Mouse (Mus musculus) heart, embryonic 10.5 days (tissue): ENCODE results near the gene Mthfs. TPM values are rescaled to one million over a fixed set of nuclear protein-coding genes. Genes with fewer than 3 reads are reported as not detected.
"Not testable (repeated sequence)": the region's sequence is repeated elsewhere in the genome, so short reads cannot be mapped to it uniquely, and the experiment has no call there.

ENCODE experiments used
- DNase-seq: peaks from one replicate; pipeline ENCODE4 v3.0.0-alpha.2; 2017; ENCODE audit warnings: low spot score
- H3K27ac ChIP-seq: fragments of 300-500 bp; sonication (generic); 2 replicates; pipeline ENCODE4 v1.5.1; 2016; ENCODE audit warnings: mild to moderate bottlenecking
- H3K27me3 ChIP-seq: fragments of 300-500 bp; sonication (generic); 2 replicates; pipeline ENCODE4 v1.6.1; 2016; ENCODE audit warnings: mild to moderate bottlenecking; ENCODE audit not compliant: poor library complexity, insufficient read depth, severe bottlenecking
- H3K36me3 ChIP-seq: fragments of 300-500 bp; sonication (generic); 2 replicates; pipeline ENCODE4 v1.6.1; 2016; ENCODE audit warnings: mild to moderate bottlenecking, moderate library complexity
- H3K4me1 ChIP-seq: fragments of 300-500 bp; sonication (generic); 2 replicates; pipeline ENCODE4 v1.6.1; 2016; ENCODE audit warnings: mild to moderate bottlenecking
- H3K4me3 ChIP-seq: fragments of 300-500 bp; sonication (generic); 2 replicates; pipeline ENCODE4 v1.5.1; 2016; ENCODE audit warnings: mild to moderate bottlenecking, moderate library complexity
- H3K9me3 ChIP-seq: fragments of 300-500 bp; sonication (generic); 2 replicates; pipeline ENCODE4 v1.6.1; 2016; ENCODE audit warnings: mild to moderate bottlenecking, moderate library complexity
- WGBS: fragments of 180-500 bp; shearing (Covaris S2); methylation state at CpG from one replicate; pipeline ENCODE4 v1.1.7; 2016; 5-methylcytosine and 5-hydroxymethylcytosine counted together
- polyA plus RNA-seq: library from polyadenylated mRNA; unstranded; fragments of >200 nt; fragmentation: Nextera tagmentation; extraction: Ambion mirVana; gene quantifications from 2 replicates; pipeline ENCODE4 v1.2.1, GENCODE M21; 2016

The Mthfs gene
- polyA plus RNA-seq, 1 experiment from 2014 or later, result 16.0 TPM

DNA sequence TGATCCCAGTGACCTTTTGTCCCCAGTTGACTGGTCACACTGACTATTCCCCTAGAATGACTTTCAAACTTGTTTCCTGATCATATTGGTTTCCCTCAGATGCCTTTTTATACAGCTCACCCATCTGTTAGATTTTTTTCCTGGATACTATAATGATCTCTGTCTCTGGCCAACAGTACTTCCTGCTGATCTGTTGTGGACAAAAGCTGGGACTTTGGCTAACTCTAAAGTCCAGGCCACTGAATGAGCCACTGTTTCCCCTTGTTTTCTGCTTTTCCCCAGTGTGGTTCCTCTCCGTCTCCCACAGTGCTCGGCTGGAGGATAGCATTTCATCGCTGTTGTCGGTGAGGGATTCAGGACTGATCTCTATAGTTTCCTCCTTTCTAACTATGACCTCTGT lies 7.7 kb downstream of the Mthfs start:
- H3K9me3 ChIP-seq, H3K27ac ChIP-seq, H3K27me3 ChIP-seq, H3K36me3 ChIP-seq, H3K4me3 ChIP-seq, DNase-seq, H3K4me1 ChIP-seq: not testable (repeated sequence)
- WGBS, result 83% methylated on average over 4 of the region's 4 CpGs

DNA sequence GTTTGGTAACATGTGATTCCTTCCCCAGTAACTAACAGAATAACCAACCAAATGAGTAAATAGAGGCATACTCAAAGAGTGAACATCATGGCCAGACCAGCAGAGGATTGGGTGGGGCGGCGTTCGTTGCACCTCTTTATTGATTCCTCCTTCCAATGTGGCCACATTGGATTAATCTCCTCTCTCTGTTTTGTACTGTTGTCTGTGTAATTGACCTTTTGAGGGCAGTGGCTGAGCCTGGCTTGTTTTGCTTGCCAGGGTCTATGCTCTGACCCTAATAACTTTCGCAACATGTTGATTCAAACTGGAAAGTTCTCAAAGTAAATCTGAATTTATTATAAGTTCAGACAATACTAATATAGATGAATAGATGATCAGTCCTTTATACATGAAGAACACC lies 9.2 kb downstream of the Mthfs start:
- 86% methylated on average over 3 of the region's 4 CpGs for WGBS

DNA sequence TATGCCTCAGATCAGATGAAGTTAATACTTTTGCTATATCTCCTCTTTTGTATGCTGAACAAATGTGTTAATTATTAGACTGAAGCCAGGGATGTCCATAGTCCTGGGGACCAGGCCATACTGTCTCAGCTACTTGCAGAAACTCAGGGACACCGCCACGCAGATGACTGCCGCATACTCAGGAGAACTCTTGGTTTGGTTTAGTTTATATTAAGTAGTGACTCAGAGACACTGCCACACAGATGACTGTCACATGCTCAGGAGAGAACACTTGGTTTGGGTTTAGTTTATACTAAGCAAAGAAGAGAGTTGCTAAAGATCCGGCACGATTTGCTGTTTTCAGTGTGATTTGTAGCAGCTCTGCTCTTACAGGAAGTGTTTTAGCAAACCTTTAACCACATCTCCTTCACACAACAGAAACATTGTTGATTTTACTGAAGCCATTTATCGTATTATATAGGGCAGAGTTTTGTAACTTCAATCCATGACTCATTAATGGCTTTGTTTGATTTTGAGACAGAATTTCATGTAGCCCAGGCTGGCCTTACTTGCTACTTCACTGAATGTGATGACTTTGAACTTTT lies 10.3 kb downstream of the Mthfs start:
- not testable (repeated sequence) for DNase-seq, H3K9me3 ChIP-seq, H3K27ac ChIP-seq, H3K4me1 ChIP-seq, H3K4me3 ChIP-seq, H3K36me3 ChIP-seq, H3K27me3 ChIP-seq
- WGBS, result 87% methylated on average over 6 of the region's 6 CpGs

More for the DNA sequence above, 9.2 kb downstream of the Mthfs start:
- not testable (repeated sequence) for H3K36me3 ChIP-seq, H3K27me3 ChIP-seq, H3K27ac ChIP-seq, H3K4me1 ChIP-seq, H3K4me3 ChIP-seq, H3K9me3 ChIP-seq, DNase-seq

DNA sequence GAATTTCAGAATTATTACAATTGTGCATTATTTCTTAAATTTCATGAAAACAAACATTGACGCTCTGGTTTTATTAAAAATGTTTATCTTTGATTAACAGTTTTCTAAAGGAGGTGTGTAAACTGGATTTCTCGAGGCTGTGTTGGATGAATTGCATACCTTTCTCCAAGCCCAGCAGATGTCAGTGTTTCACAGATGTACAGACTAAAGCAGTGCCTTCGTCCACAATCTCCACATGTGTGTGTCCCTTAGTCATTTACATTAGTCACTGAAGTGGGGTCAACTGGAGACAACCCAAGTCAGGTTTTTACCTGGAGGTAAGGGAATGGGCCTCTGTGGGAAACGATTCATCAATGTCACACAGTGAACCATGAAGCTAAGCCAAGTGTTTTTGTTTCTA lies 15.6 kb downstream of the Mthfs start:
- no peak overlapping the region for H3K27ac ChIP-seq
- no peaks in the 10 kb centered on the region for H3K4me1 ChIP-seq
- H3K4me3 ChIP-seq, result no peak overlapping the region
- WGBS, result 54% methylated on average over 4 of the region's 4 CpGs
- no peaks in the 10 kb centered on the region for H3K36me3 ChIP-seq
- DNase-seq, result no peak
- no peaks in the 10 kb centered on the region for H3K9me3 ChIP-seq
- H3K27me3 ChIP-seq, result no peaks in the 10 kb centered on the region

DNA sequence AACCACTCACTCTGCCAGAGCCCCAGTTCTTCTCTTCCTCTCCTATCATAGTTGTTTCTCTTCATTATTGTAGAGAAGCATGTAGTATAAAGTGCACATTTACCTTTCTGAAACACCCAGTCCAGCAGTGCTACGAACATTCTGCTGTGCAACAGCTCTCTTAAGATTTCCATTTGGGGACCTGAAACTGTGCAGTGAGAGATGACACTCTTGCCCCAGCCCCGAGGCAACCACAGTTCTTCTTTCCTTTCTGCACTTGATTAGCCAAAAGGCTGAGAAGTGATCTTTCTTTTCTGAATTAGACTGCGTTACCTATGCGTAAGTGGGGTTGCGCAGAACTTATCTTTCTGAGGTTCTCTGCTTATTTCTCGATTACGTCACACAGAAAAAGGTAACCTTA lies 17.6 kb downstream of the Mthfs start:
- WGBS, result 87% methylated on average over 7 of the region's 7 CpGs
- Histone ChIP-seq H3K9me3 (no peaks in the 10 kb centered on the region), H3K4me1 (no peaks in the 10 kb centered on the region), H3K36me3 (no peaks in the 10 kb centered on the region), H3K4me3 (no peak overlapping the region), H3K27me3 (no peaks in the 10 kb centered on the region), H3K27ac (no peak overlapping the region)
- no peak for DNase-seq

DNA sequence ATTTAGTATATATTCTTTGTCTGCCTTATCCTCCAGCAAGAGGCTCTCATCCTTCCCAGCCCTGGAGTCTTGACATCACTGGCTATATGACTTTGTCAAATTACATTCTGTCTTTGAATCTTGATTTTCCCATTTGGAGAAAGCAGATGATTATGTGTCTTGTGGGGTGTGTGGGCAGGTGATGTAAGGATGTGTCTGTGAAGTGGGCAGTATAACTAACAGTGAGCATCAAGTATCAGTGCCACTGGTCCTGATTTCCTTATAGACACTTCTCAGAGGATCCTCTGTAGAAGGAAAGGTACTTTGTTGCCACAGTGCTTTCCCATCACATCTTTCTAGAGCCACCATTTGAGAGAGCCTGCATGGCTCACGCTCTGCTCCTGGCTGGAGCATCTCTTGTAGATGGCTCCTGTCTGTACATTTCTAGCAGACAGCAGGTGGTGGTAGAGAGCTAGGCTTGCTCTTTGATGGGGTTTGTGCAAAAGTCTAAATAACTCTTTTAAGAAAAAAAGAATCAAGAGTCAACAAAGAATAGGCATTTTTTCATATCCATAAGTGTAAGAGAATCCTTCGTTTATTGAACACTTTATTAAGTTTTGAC lies 20.5 kb downstream of the Mthfs start:
- not testable (repeated sequence) for H3K36me3 ChIP-seq, H3K9me3 ChIP-seq, H3K27me3 ChIP-seq, H3K27ac ChIP-seq, DNase-seq, H3K4me3 ChIP-seq, H3K4me1 ChIP-seq
- 49% methylated on average over 2 of the region's 2 CpGs for WGBS

DNA sequence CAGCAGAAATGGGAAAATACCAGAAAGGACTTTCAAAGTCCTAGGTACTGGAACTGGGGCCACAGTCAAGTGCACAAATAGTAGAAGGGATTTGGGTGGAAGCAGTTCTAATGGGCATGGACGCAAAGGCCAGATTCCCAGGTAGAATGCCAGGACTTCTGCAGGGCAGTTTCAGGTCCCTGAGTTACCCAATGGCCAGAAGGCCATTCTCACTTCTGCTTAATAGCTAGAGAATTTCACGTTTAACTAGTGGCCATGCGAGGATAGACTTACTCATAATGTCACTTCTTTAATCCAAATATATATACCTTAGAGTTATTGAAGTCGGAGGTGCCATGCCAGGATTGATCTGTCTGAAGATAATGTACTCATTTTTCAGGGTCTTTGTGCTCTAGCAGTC lies 26.7 kb downstream of the Mthfs start:
- not testable (repeated sequence) for H3K4me1 ChIP-seq

DNA sequence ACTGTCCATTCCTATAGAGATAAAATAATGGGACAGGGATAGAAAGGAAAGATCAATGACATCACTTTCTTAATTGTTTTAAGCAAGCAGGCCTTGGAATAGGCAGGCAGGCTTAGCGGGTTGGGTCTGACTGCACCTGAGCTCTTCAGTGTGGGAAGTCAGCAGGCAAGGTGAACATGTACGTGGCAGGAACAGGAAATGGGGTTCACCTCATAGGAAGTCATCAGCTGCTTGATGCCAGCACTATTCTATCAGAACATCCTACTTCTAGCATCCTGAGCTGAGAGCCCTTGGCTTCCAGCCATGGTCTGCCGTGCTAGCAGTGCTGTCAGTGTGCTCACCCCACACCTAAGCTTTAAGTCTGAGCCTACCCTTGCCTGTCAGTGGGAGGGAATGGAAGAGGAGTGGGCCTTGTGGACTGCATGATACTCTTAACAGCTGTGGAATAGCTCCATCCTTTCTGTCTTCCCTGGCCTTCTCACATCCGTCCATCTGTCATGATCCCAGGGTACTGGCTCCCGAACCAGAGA lies 28.6 kb downstream of the Mthfs start:
- H3K4me1 ChIP-seq, H3K27me3 ChIP-seq, H3K9me3 ChIP-seq, H3K27ac ChIP-seq, DNase-seq, H3K4me3 ChIP-seq, H3K36me3 ChIP-seq: not testable (repeated sequence)
- WGBS, result 66% methylated on average over 4 of the region's 5 CpGs

More for the DNA sequence above, 26.7 kb downstream of the Mthfs start:
- 80% methylated on average over 4 of the region's 4 CpGs for WGBS
- H3K27ac ChIP-seq, H3K36me3 ChIP-seq, H3K27me3 ChIP-seq, H3K4me3 ChIP-seq, DNase-seq, H3K9me3 ChIP-seq: not testable (repeated sequence)

DNA sequence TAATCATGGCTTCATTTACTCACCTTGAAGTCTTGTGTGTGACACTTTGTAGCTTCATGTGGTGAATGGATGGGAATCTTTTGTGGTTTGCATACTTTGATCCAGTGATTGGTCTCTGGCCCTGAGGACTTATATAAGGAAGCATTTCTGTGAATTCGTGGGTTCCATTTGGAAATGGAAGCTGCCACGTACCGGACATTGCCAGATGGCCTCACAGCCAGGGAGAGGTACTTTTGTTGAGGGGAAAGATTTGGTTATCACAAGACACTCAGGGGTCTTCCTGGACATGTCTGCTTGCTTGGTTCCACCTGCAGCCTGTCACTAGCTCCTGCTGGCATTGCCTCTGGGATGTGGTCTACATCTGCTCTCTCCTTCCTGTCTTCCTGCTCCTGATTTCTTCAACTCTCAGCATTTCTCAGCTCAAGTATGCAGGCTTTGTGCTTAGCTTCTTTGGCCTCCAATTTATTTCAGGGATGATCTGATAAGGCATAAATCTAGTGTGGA lies 30.1 kb downstream of the Mthfs start:
- H3K4me1 ChIP-seq, H3K27me3 ChIP-seq, H3K27ac ChIP-seq, H3K9me3 ChIP-seq, DNase-seq, H3K4me3 ChIP-seq, H3K36me3 ChIP-seq: not testable (repeated sequence)
- WGBS, result 86% methylated on average over 3 of the region's 3 CpGs

DNA sequence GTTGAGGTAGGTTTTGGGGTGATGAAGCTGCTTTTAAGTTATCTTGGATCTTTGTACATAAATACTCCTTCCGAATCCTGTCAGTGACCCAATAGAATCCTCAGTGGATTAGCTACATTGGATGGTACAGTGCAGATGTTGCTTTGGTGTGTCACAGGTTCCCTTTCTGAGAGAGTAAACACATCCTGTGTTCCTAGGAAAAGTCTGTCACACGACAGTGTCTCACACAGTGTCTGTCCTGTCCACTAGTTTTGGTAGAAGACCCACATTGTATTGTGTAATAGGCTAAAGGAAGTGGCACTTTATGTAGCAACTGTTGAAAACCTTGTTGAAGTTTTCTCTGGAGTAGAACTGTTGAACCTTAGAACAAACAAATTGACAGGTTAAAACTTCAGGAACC lies 42.9 kb downstream of the Mthfs start:
- Histone ChIP-seq H3K36me3 (no peaks in the 10 kb centered on the region), H3K4me1 (no peaks in the 10 kb centered on the region), H3K27me3 (no peaks in the 10 kb centered on the region), H3K9me3 (no peaks in the 10 kb centered on the region), H3K4me3 (no peak overlapping the region), H3K27ac (no peak overlapping the region)
- WGBS, result 80% methylated on average over 2 of the region's 2 CpGs
- DNase-seq, result no peak

DNA sequence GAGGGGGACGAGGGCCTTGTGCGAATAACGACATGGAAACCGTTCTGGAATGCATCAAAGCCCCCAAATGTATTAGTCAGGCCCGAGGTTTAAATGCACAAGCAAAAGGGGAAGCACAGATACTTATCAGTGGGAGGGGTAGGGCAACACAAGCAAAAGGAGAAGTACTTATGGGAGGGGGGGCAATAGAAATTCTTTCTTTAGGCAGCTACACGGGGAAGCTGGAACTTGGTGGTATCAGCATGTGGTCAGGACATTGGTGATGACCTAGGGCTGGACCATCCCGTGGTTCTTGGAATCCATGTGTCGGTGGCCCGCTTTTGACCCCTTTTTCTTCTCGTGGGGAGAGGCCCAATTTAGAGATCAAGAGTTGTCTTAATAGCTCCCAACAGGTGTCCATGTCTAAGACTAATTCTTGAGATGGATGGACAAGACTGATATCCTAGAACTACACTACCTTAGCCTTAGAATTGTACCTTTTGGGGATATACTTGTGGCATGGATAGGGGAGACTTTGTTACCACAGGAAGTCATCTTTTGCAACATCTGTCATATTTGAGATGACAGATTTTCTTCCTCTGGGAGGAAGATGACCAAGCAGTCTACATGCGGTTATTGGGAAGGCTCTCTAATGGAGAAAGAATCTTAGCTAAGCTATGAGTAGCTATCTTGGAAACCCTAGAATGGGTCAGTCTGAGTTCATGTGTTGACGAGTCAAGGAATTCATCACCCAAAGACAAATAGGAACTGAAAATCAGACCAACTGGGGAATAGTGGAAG lies 46.3 kb downstream of the Mthfs start:
- H3K27ac ChIP-seq, result no peak overlapping the region
- 82% methylated on average over 12 of the region's 12 CpGs for WGBS
- H3K27me3 ChIP-seq, result no peaks in the 10 kb centered on the region
- H3K4me3 ChIP-seq, result no peak overlapping the region
- DNase-seq, result no peak
- no peaks in the 10 kb centered on the region for H3K9me3 ChIP-seq
- no peaks in the 10 kb centered on the region for H3K4me1 ChIP-seq
- no peaks in the 10 kb centered on the region for H3K36me3 ChIP-seq

DNA sequence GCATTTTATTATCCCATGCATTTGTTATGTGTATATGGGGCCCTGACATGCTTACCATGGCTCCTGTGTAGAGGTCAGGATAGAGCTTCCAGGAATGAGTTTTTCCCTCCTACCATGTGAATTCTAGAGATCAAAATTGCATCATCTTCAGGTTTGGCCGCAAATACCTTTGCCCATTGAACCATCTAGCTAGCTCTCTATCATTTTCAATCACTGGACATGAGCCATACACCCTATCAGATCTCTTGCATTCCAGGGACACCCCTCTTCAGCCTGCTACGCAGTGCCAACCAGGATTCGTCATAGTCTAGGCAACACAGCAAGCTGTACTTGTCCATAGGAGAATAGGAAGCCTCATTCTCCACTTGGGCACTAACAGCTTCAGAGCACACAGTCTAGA lies 53.5 kb downstream of the Mthfs start:
- no peak for DNase-seq
- Histone ChIP-seq H3K36me3 (no peaks in the 10 kb centered on the region), H3K9me3 (no peaks in the 10 kb centered on the region), H3K4me1 (no peaks in the 10 kb centered on the region), H3K4me3 (no peak overlapping the region), H3K27me3 (no peaks in the 10 kb centered on the region), H3K27ac (no peak overlapping the region)
- 83% methylated on average over 3 of the region's 3 CpGs for WGBS

DNA sequence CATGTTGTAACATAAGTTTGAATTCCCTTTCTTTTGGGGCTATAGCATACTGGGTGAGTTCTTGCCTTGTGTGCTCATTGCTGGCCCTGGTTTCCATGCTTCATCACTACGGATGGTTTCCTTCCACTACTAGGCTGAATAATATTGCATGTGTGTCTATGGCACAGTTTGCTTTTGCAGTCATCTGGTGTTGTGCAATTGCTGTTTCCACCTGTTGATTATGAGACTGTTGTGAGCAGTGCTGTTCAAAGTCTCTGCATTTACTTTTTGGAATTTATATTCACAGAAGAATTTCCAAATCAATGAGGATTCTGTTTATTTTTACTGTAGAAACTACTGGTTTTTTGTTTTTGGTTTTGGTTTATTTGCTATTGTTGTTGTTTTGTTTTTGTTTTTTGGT lies 54.1 kb downstream of the Mthfs start:
- H3K9me3 ChIP-seq, result no peaks in the 10 kb centered on the region
- DNase-seq, result no peak
- 84% methylated on average over 1 of the region's 1 CpGs for WGBS
- H3K27me3 ChIP-seq, result no peaks in the 10 kb centered on the region
- H3K27ac ChIP-seq, result no peak overlapping the region
- H3K4me3 ChIP-seq, result no peak overlapping the region
- H3K36me3 ChIP-seq, result no peaks in the 10 kb centered on the region
- H3K4me1 ChIP-seq, result no peaks in the 10 kb centered on the region
